Mouse (Mus musculus) CH12.LX (cell line): Measurements from ENCODE around the gene Tsc22d4. TPM values are rescaled to one million over a fixed set of nuclear protein-coding genes. Genes with fewer than 3 reads are reported as not detected.
A peak's percentile ranks its signal among the peaks of the same experiment; 100 is the strongest.

Experiments
- DNase-seq: peaks from one replicate; pipeline ENCODE4 v3.0.0-alpha.2; 2013; ENCODE audit errors: extremely low read depth
- H3K27ac ChIP-seq: 2 replicates; pipeline ENCODE4 v1.5.1; 2012; ENCODE audit warnings: low read depth, mild to moderate bottlenecking, control low read depth, moderate library complexity; ENCODE audit not compliant: insufficient read depth
- H3K27me3 ChIP-seq: replicated peaks from 2 replicates; pipeline ENCODE3; 2012; ENCODE audit warnings: inconsistent platforms
- H3K36me3 ChIP-seq, 2 experiments: replicated peaks in 1 of 2; 2 replicates each; pipeline versions ENCODE3 to v1.6.1; 2012; ENCODE audit warnings: inconsistent platforms in 1 of 2, low read length in 1 of 2, mild to moderate bottlenecking in 1 of 2, mixed read lengths in 1 of 2, moderate library complexity in 1 of 2; ENCODE audit not compliant: control insufficient read depth in 1 of 2, insufficient read depth in 1 of 2
- H3K4me1 ChIP-seq, 2 experiments: 2 replicates each; pipeline ENCODE4 v1.6.1; 2012; ENCODE audit warnings: inconsistent platforms in 1 of 2, moderate library complexity in 1 of 2; ENCODE audit not compliant: insufficient read depth in 2 of 2, control insufficient read depth in 1 of 2
- H3K4me2 ChIP-seq: 2 replicates; pipeline ENCODE4 v1.6.1; 2012; ENCODE audit warnings: low read depth, mild to moderate bottlenecking, control low read depth; ENCODE audit not compliant: poor library complexity, insufficient read depth, severe bottlenecking
- H3K4me3 ChIP-seq, 3 experiments: fragments of 150-350 bp in 1 of 3; sonication (generic) in 1 of 3; replicated peaks in 1 of 3; 2 replicates each; pipeline versions ENCODE3 to v1.5.1; 2011 to 2012; ENCODE audit warnings: low read depth in 2 of 3, low read length in 2 of 3, mild to moderate bottlenecking in 2 of 3, moderate library complexity in 2 of 3, control low read depth in 1 of 3, improper control_type of control experiment in 1 of 3, inconsistent platforms in 1 of 3, mixed read lengths in 1 of 3; ENCODE audit not compliant: poor library complexity in 1 of 3
- H3K79me2 ChIP-seq: replicated peaks from 2 replicates; pipeline ENCODE4 v1.6.1; 2012; ENCODE audit warnings: mild to moderate bottlenecking, moderate library complexity; ENCODE audit not compliant: control insufficient read depth, poor library complexity, insufficient read depth, severe bottlenecking; ENCODE audit errors: extremely low read depth
- H3K9ac ChIP-seq: 2 replicates; pipeline ENCODE4 v1.6.1; 2012; ENCODE audit warnings: low read depth, mild to moderate bottlenecking, control low read depth, moderate library complexity; ENCODE audit not compliant: insufficient read depth
- H3K9me3 ChIP-seq: replicated peaks from 2 replicates; pipeline ENCODE3; 2012; ENCODE audit warnings: low read length, inconsistent platforms, mixed read lengths
- CHD2 ChIP-seq: IDR thresholded peaks from 2 replicates; pipeline ENCODE4 v1.6.1; 2011; ENCODE audit warnings: low read length, improper control_type of control experiment
- CTCF ChIP-seq, 2 experiments: IDR thresholded peaks in 1 of 2; conservative IDR thresholded peaks in 1 of 2; 2 replicates each; pipeline ENCODE4 v1.5.1; 2011 to 2012; ENCODE audit warnings: low read depth in 2 of 2, low read length in 2 of 2, improper control_type of control experiment in 1 of 2, inconsistent platforms in 1 of 2, mild to moderate bottlenecking in 1 of 2, moderate library complexity in 1 of 2
- ELF1 ChIP-seq: IDR thresholded peaks from 2 replicates; pipeline ENCODE4 v1.6.1; 2014; ENCODE audit warnings: low read depth, mild to moderate bottlenecking, inconsistent platforms, low read length, improper control_type of control experiment
- EP300 ChIP-seq: IDR thresholded peaks from 2 replicates; pipeline ENCODE4 v1.6.1; 2011; ENCODE audit warnings: low read length, improper control_type of control experiment
- GABPA ChIP-seq: IDR thresholded peaks from 2 replicates; pipeline ENCODE4 v1.6.1; 2012; ENCODE audit warnings: low read depth, low read length, improper control_type of control experiment, inconsistent platforms; ENCODE audit not compliant: insufficient replicate concordance
- JUN ChIP-seq: IDR thresholded peaks from 2 replicates; pipeline ENCODE4 v1.6.1; 2011; ENCODE audit warnings: low read depth, mild to moderate bottlenecking, low read length, improper control_type of control experiment, moderate library complexity; ENCODE audit not compliant: insufficient read depth
- KAT2A ChIP-seq: IDR thresholded peaks from 2 replicates; pipeline ENCODE4 v1.6.1; 2012; ENCODE audit warnings: low read length, improper control_type of control experiment, inconsistent platforms; ENCODE audit not compliant: insufficient replicate concordance
- MAX ChIP-seq: IDR thresholded peaks from 2 replicates; pipeline ENCODE4 v1.6.1; 2011; ENCODE audit warnings: low read length, improper control_type of control experiment
- MAZ ChIP-seq: IDR thresholded peaks from 2 replicates; pipeline ENCODE4 v1.6.1; 2012; ENCODE audit warnings: low read depth, mild to moderate bottlenecking, inconsistent platforms, low read length, improper control_type of control experiment, moderate library complexity
- MYC ChIP-seq: IDR thresholded peaks from 2 replicates; pipeline ENCODE4 v1.6.1; 2011; ENCODE audit warnings: low read depth, mild to moderate bottlenecking, improper control_type of control experiment, low read length
- POLR2A ChIP-seq: IDR thresholded peaks from 2 replicates; pipeline ENCODE4 v1.6.1; 2011; ENCODE audit warnings: low read depth, mild to moderate bottlenecking, improper control_type of control experiment, low read length
- RAD21 ChIP-seq: IDR thresholded peaks from 2 replicates; pipeline ENCODE4 v1.6.1; 2011; ENCODE audit warnings: low read depth, mild to moderate bottlenecking, low read length, improper control_type of control experiment, moderate library complexity
- SMC3 ChIP-seq: IDR thresholded peaks from 2 replicates; pipeline ENCODE4 v1.6.1; 2011; ENCODE audit warnings: low read depth, low read length, improper control_type of control experiment
- TBP ChIP-seq: conservative IDR thresholded peaks from 2 replicates; pipeline ENCODE4 v1.6.1; 2011; ENCODE audit warnings: low read depth, low read length, improper control_type of control experiment
- ZC3H11A ChIP-seq: IDR thresholded peaks from 2 replicates; pipeline ENCODE4 v1.6.1; 2012; ENCODE audit warnings: low read depth, mild to moderate bottlenecking, inconsistent platforms, low read length, improper control_type of control experiment
- ZKSCAN1 ChIP-seq: IDR thresholded peaks from 2 replicates; pipeline ENCODE4 v1.6.1; 2012; ENCODE audit warnings: low read depth, inconsistent platforms, low read length, improper control_type of control experiment, borderline replicate concordance
- ZMIZ1 ChIP-seq: IDR thresholded peaks from 2 replicates; pipeline ENCODE4 v1.6.1; 2012; ENCODE audit warnings: low read depth, mild to moderate bottlenecking, inconsistent platforms, low read length, improper control_type of control experiment
- dilution Hi-C: fragments of 300-500 bp; cut with MboI; formaldehyde crosslinking; loops from 2 replicates; pipeline ENCODE4 v1.14.3; 2020; ENCODE audit warnings: low sequenced_read_pairs; ENCODE audit not compliant: extremely low pct_unique_long_range_greater_than_20kb, extremely low pct_ligation_motif_present
- in situ Hi-C: fragments of 300-500 bp; cut with MboI; formaldehyde crosslinking; loops from 3 replicates; pipeline ENCODE4 v1.14.3; 2019; ENCODE audit warnings: low sequenced_read_pairs, low pct_ligation_motif_present, low pct_unique_long_range_greater_than_20kb, mixed read lengths
- polyA plus RNA-seq: library from polyadenylated mRNA; unstranded; fragments of >175 nt; gene quantifications from 2 replicates; pipeline ENCODE4 v1.2.1, GENCODE M21; 2012; ENCODE audit warnings: low read depth; ENCODE audit not compliant: insufficient read length
- total RNA-seq, 2 experiments: library from RNA; depleted of rRNA; stranded (reverse); fragments of 300-350 nt in 1 of 2; fragments of >200 nt in 1 of 2; gene quantifications; 2 replicates each; pipeline ENCODE4 v1.2.3; 2012 to 2014

Tsc22d4 gene
- total and polyA plus RNA-seq, 3 experiments: 28.2 to 103 (median 39.9) TPM

GRCm38 (mm10) chr5:137764609-137765340, 19.2 kb downstream of the Tsc22d4 start (continued):
- no peak for TF ChIP-seq ZKSCAN1

GRCm38 (mm10) chr5:137766270-137766669, 20.7 kb downstream of the Tsc22d4 start:
- Histone ChIP-seq H3K27me3 (no peaks in the 10 kb centered on the region), H3K79me2 (no peaks in the 10 kb centered on the region), H3K4me3 (no peak overlapping the region), H3K27ac (no peak overlapping the region), H3K9me3 (peaks cover 2% of the 10 kb centered on the region), H3K9ac (no peak overlapping the region), H3K4me2 (no peak overlapping the region), H3K36me3 (peaks cover 0 to 8% of the 10 kb centered on the region in 2 experiments), H3K4me1 (peaks cover 3 to 4% of the 10 kb centered on the region in 2 experiments; a peak in 1 of 4 replicates)
- in situ Hi-C loops (loop anchor here (25.0 kb wide), 1 partner anchor 254 kb away; the partner anchor contains the start of genes Gigyf1 and Pop7), dilution Hi-C loops (no loop called here)
- TF ChIP-seq RAD21: peak; percentile 48
- peak; percentile 50 for TF ChIP-seq SMC3
- peak; percentile 58 to 65 for TF ChIP-seq CTCF (conservative IDR thresholded peaks at IDR 0.05 in 1 of 2, IDR thresholded peaks at IDR 0.05 in 1 of 2; ENCODE audit: low read depth in 2 of 2, low read length in 2 of 2)
- TF ChIP-seq ZC3H11A: no peak
- peak; percentile 77 for TF ChIP-seq CHD2
- TF ChIP-seq TBP: no peak
- peak; percentile 45 for DNase-seq

GRCm38 (mm10) chr5:137768475-137768874, 22.9 kb downstream of the Tsc22d4 start:
- dilution Hi-C loops: no loop called here
- H3K4me1 ChIP-seq: peaks cover 3 to 4% of the 10 kb centered on the region in 2 experiments; a peak in 1 of 4 replicates
- in situ Hi-C loops: loop anchor here (25.0 kb wide), 1 partner anchor 256 kb away; the partner anchor contains the start of genes Gigyf1 and Pop7
- H3K27me3 ChIP-seq: no peaks in the 10 kb centered on the region
- no peak for TF ChIP-seq GABPA
- TF ChIP-seq JUN: no peak
- no peak for TF ChIP-seq ELF1
- TF ChIP-seq MAX: no peak
- TF ChIP-seq KAT2A: no peak
- TF ChIP-seq ZMIZ1: no peak
- no peak for TF ChIP-seq CTCF (conservative IDR thresholded peaks at IDR 0.05 in 1 of 2, IDR thresholded peaks at IDR 0.05 in 1 of 2; ENCODE audit: low read depth in 2 of 2, low read length in 2 of 2)
- TF ChIP-seq RAD21: no peak
- TF ChIP-seq EP300: no peak
- no peak for TF ChIP-seq MAZ
- no peak for TF ChIP-seq MYC
- TF ChIP-seq POLR2A: no peak
- H3K4me2 ChIP-seq: no peak overlapping the region
- peaks cover 2% of the 10 kb centered on the region for H3K9me3 ChIP-seq
- H3K9ac ChIP-seq: no peak overlapping the region
- no peak overlapping the region for H3K4me3 ChIP-seq
- H3K27ac ChIP-seq: no peak overlapping the region
- no peaks in the 10 kb centered on the region for H3K79me2 ChIP-seq
- H3K36me3 ChIP-seq: peaks cover 0 to 4% of the 10 kb centered on the region in 2 experiments
- DNase-seq: no peak
